Mouse (Mus musculus) brown adipose tissue, adult 24 weeks (tissue): Measurements from ENCODE around the gene Siglecg. TPM values are rescaled to one million over a fixed set of nuclear protein-coding genes. Genes with fewer than 3 reads are reported as not detected.
A peak's percentile ranks its signal among the peaks of the same experiment; 100 is the strongest.

Source experiments
- H3K27ac ChIP-seq: fragments of 200-500 bp; replicated peaks from 2 replicates; pipeline ENCODE4 v1.5.1; 2012; ENCODE audit warnings: low read depth, mild to moderate bottlenecking, low read length
- H3K4me1 ChIP-seq: fragments of 200-500 bp; 2 replicates; pipeline ENCODE4 v1.6.1; 2012; ENCODE audit warnings: low read length, mixed read lengths; ENCODE audit not compliant: control insufficient read depth, insufficient read depth, insufficient read length
- H3K4me3 ChIP-seq: fragments of 200-500 bp; 2 replicates; pipeline ENCODE4 v1.5.1; 2012; ENCODE audit warnings: low read depth, mild to moderate bottlenecking, low read length, moderate library complexity; ENCODE audit not compliant: insufficient read depth
- polyA plus RNA-seq: library from polyadenylated mRNA; stranded (reverse); fragments of >200 nt; gene quantifications from 2 replicates; pipeline ENCODE4 v1.2.4, GENCODE M21; 2012; ENCODE audit not compliant: missing spikeins, insufficient read depth, insufficient read length

Gene Siglecg
- polyA plus RNA-seq, 1 experiment: not detected

GRCm38 (mm10) chr7:43453599-43454355 lies 45.8 kb downstream of the Siglecg start:
- Histone ChIP-seq H3K4me3 (no peak overlapping the region), H3K4me1 (peaks cover 26% of the 10 kb centered on the region), H3K27ac (peak overlapping the region; percentile 60)

- Histone ChIP-seq H3K4me1 (peaks cover 23% of the 10 kb centered on the region), H3K4me3 (no peak overlapping the region), H3K27ac (peak overlapping the region; percentile 60)
These were observed 46.4 kb downstream of the Siglecg start for GRCm38 (mm10) chr7:43454371-43454770.

GRCm38 (mm10) chr7:43462851-43463250 lies 54.8 kb downstream of the Siglecg start, which contains the start of gene Vsig10l:
Vsig10l (plus strand) TSS chr7:43463151.
- Histone ChIP-seq H3K27ac (no peak within 1 kb of the TSS), H3K4me1 (peaks cover 7% of the 10 kb centered on the region), H3K4me3 (no peak within 1 kb of the TSS)

- Histone ChIP-seq H3K4me1 (peaks cover 7% of the 10 kb centered on the region; the same call in 1 of the 2 replicates), H3K4me3 (no peak overlapping the region), H3K27ac (no peak overlapping the region)
These were observed 56.0 kb downstream of the Siglecg start for GRCm38 (mm10) chr7:43463976-43464375.

- Histone ChIP-seq H3K4me3 (peak overlapping the region; percentile 63), H3K27ac (no peak overlapping the region), H3K4me1 (peaks cover 4% of the 10 kb centered on the region; the same call in 1 of the 2 replicates)
These were observed 56.9 kb downstream of the Siglecg start for GRCm38 (mm10) chr7:43464864-43465343.

- Histone ChIP-seq H3K4me1 (peaks cover 1% of the 10 kb centered on the region; the same call in 1 of the 2 replicates), H3K27ac (0 out of 2 replicates have a peak overlapping the region, but pooled peaks have one; percentile 1), H3K4me3 (peak overlapping the region; percentile 63)
These were observed 57.5 kb downstream of the Siglecg start for GRCm38 (mm10) chr7:43465344-43466098.

GRCm38 (mm10) chr7:43466099-43466694 lies 58.2 kb downstream of the Siglecg start:
- Histone ChIP-seq H3K27ac (0 out of 2 replicates have a peak overlapping the region, but pooled peaks have one; percentile 1), H3K4me1 (no peaks in the 10 kb centered on the region), H3K4me3 (peak overlapping the region; percentile 63)

Other genes with a start within 250 kb of the Siglecg start
- 5.9 and 13.6 TPM in 2 replicates for gene Zfp715, start 94.9 kb upstream of the Siglecg start, polyA plus RNA-seq
- not detected in 2 replicates for gene Siglecf, start 56.9 kb upstream of the Siglecg start, polyA plus RNA-seq
- not detected in 2 replicates for gene Lim2, start 19.5 kb downstream of the Siglecg start, polyA plus RNA-seq
- 2.2 TPM in 1 of 2 replicates, not detected in the other for gene Nkg7, start 28.9 kb downstream of the Siglecg start, polyA plus RNA-seq
- not detected in 2 replicates for gene Cldnd2, start 32.6 kb downstream of the Siglecg start, polyA plus RNA-seq
- 2,383 and 2,841 TPM in 2 replicates for gene Etfb, start 35.9 kb downstream of the Siglecg start, polyA plus RNA-seq
- gene Gm45233, start 35.9 kb downstream of the Siglecg start, polyA plus RNA-seq: not detected in 2 replicates
- 1.9 and 3.5 TPM in 2 replicates for gene Vsig10l, start 54.9 kb downstream of the Siglecg start, polyA plus RNA-seq
- 0.48 and 0.58 TPM in 2 replicates for gene Iglon5, start 81.9 kb downstream of the Siglecg start, polyA plus RNA-seq
- gene 4931406B18Rik, start 97.7 kb downstream of the Siglecg start, polyA plus RNA-seq: not detected in 2 replicates
- 1.4 and 5.5 TPM in 2 replicates for gene Cd33, start 136.2 kb downstream of the Siglecg start, polyA plus RNA-seq
- gene Zfp658, start 154.1 kb downstream of the Siglecg start, polyA plus RNA-seq: 0.79 and 0.88 TPM in 2 replicates
- gene Zfp719, start 171.4 kb downstream of the Siglecg start, polyA plus RNA-seq: 2.9 and 4.4 TPM in 2 replicates
- gene Zfp819, start 199.0 kb downstream of the Siglecg start, polyA plus RNA-seq: not detected in 2 replicates
- not detected in 2 replicates for gene Ceacam18, start 226.5 kb downstream of the Siglecg start, polyA plus RNA-seq